Mouse (Mus musculus): ENCODE measurements at regions not wholly inside any gene's neighbourhood (a gene's known extent, or its start where the extent isn't known, plus 50 kb on each side); places are given as distances from the start of the nearest gene placed in this dataset.

GRCm38 (mm10) chr11:45058658-45059057 lies 441.5 kb downstream of the Ebf1 start:
- intact Hi-C loops (cut with DNase I): no loop called here
- DNase-seq: no peak

- DNase-seq: no peak
- intact Hi-C loops (cut with DNase I): no loop called here
Measured at GRCm38 (mm10) chr11:45066592-45066991, 449.5 kb downstream of the Ebf1 start.

- no peak for DNase-seq
- intact Hi-C loops (cut with DNase I): no loop called here
Measured at GRCm38 (mm10) chr11:45070280-45070679, 453.2 kb downstream of the Ebf1 start.

GRCm38 (mm10) chr11:45071195-45071594 lies 454.1 kb downstream of the Ebf1 start:
- DNase-seq: peak in 1 of 2 experiments; percentile 12
- intact Hi-C loops (cut with DNase I): no loop called here

- intact Hi-C loops (cut with DNase I): no loop called here
- DNase-seq: no peak
Measured at GRCm38 (mm10) chr11:45084506-45085037, 467.5 kb downstream of the Ebf1 start.

- DNase-seq: no peak
- intact Hi-C loops (cut with DNase I): no loop called here
Measured at GRCm38 (mm10) chr11:45085145-45085544, 468.0 kb downstream of the Ebf1 start.

GRCm38 (mm10) chr11:45087186-45087915 lies 470.2 kb downstream of the Ebf1 start:
- DNase-seq: no peak
- intact Hi-C loops (cut with DNase I): no loop called here

GRCm38 (mm10) chr11:45088286-45088685 lies 471.2 kb downstream of the Ebf1 start:
- intact Hi-C loops (cut with DNase I): no loop called here
- no peak for DNase-seq

GRCm38 (mm10) chr11:45089561-45089960 lies 472.4 kb downstream of the Ebf1 start:
- no peak for DNase-seq
- intact Hi-C loops (cut with DNase I): no loop called here

- intact Hi-C loops (cut with DNase I): no loop called here
Measured at GRCm38 (mm10) chr11:45103498-45104336, 486.6 kb downstream of the Ebf1 start.

GRCm38 (mm10) chr11:45116702-45117101 lies 499.6 kb downstream of the Ebf1 start:
- DNase-seq: no peak
- intact Hi-C loops (cut with DNase I): no loop called here

More at GRCm38 (mm10) chr11:45103498-45104336, 486.6 kb downstream of the Ebf1 start:
- peak; percentile 25 to 26 for DNase-seq

- intact Hi-C loops (cut with DNase I): no loop called here
- DNase-seq: no peak
Measured at GRCm38 (mm10) chr11:45123276-45123675, 506.2 kb downstream of the Ebf1 start.

GRCm38 (mm10) chr11:45136781-45137180 lies 519.7 kb downstream of the Ebf1 start:
- no peak for DNase-seq
- intact Hi-C loops (cut with DNase I): no loop called here

- DNase-seq: no peak
- intact Hi-C loops (cut with DNase I): no loop called here
Measured at GRCm38 (mm10) chr11:45138351-45138975, 521.3 kb downstream of the Ebf1 start.

- no peak for DNase-seq
- intact Hi-C loops (cut with DNase I): no loop called here
Measured at GRCm38 (mm10) chr11:45140490-45140889, 523.4 kb downstream of the Ebf1 start.

GRCm38 (mm10) chr11:45154070-45154469 lies 537.0 kb downstream of the Ebf1 start:
- no peak for DNase-seq
- intact Hi-C loops (cut with DNase I): no loop called here

- no peak for DNase-seq
- intact Hi-C loops (cut with DNase I): no loop called here
Measured at GRCm38 (mm10) chr11:45154497-45154896, 537.4 kb downstream of the Ebf1 start.

- DNase-seq: no peak
- intact Hi-C loops (cut with DNase I): no loop called here
Measured at GRCm38 (mm10) chr11:45155782-45156181, 538.7 kb downstream of the Ebf1 start.

GRCm38 (mm10) chr11:45158282-45158681 lies 541.2 kb downstream of the Ebf1 start:
- DNase-seq: no peak
- intact Hi-C loops (cut with DNase I): no loop called here

GRCm38 (mm10) chr11:45160871-45161270 lies 543.8 kb downstream of the Ebf1 start:
- intact Hi-C loops (cut with DNase I): no loop called here
- DNase-seq: no peak

GRCm38 (mm10) chr11:45173546-45173945 lies 556.4 kb downstream of the Ebf1 start:
- intact Hi-C loops (cut with DNase I): no loop called here

More at GRCm38 (mm10) chr11:45173546-45173945, 556.4 kb downstream of the Ebf1 start:
- DNase-seq: no peak

Data from heart, postnatal 36 days (tissue).